Mouse (Mus musculus) myocyte (in vitro differentiated cells): ENCODE measurements around the gene Wwtr1. TPM values are rescaled to one million over a fixed set of nuclear protein-coding genes. Genes with fewer than 3 reads are reported as not detected.

Experiments used
- H3K27me3 ChIP-seq: one replicate; pipeline ENCODE4 v1.6.1; 2011; ENCODE audit not compliant: control insufficient read depth, insufficient read depth, insufficient read length
- H3K36me3 ChIP-seq: one replicate; pipeline ENCODE4 v1.6.1; 2011; ENCODE audit not compliant: control insufficient read depth, insufficient read depth
- H3K4me2 ChIP-seq: one replicate; pipeline ENCODE4 v1.6.1; 2011; ENCODE audit warnings: low read depth, control low read depth
- H3K4me3 ChIP-seq: one replicate; pipeline ENCODE4 v1.5.1; 2011; ENCODE audit warnings: mild to moderate bottlenecking, control low read depth, moderate library complexity
- H3K79me2 ChIP-seq: one replicate; pipeline ENCODE4 v1.6.1; 2011; ENCODE audit not compliant: control insufficient read depth, insufficient read depth
- H3ac ChIP-seq: one replicate; pipeline ENCODE4 v1.6.1; 2011; ENCODE audit not compliant: control insufficient read depth, insufficient read length
- CEBPB ChIP-seq: IDR thresholded peaks from 2 replicates; pipeline ENCODE4 v1.6.1; 2011; ENCODE audit warnings: mild to moderate bottlenecking, moderate library complexity; ENCODE audit not compliant: poor library complexity, insufficient read depth, severe bottlenecking
- E2F4 ChIP-seq: IDR thresholded peaks from one replicate; pipeline ENCODE4 v1.6.1; 2011; ENCODE audit warnings: mild to moderate bottlenecking, control low read depth, moderate library complexity; ENCODE audit not compliant: insufficient read depth
- MAX ChIP-seq: IDR thresholded peaks from one replicate; pipeline ENCODE4 v1.6.1; 2011; ENCODE audit warnings: low read depth, mild to moderate bottlenecking, control low read depth
- MYOD1 ChIP-seq, 3 experiments: IDR thresholded peaks; one replicate each; pipeline ENCODE4 v1.6.1; 2011; ENCODE audit warnings: control low read depth in 2 of 3, low read depth in 2 of 3, mild to moderate bottlenecking in 2 of 3, moderate library complexity in 1 of 3; ENCODE audit not compliant: insufficient read length in 2 of 3, control insufficient read depth in 1 of 3
- MYOG ChIP-seq, 3 experiments: IDR thresholded peaks; one replicate each; pipeline ENCODE4 v1.6.1; 2011; ENCODE audit warnings: control low read depth in 2 of 3, low read depth in 2 of 3, mild to moderate bottlenecking in 2 of 3; ENCODE audit not compliant: insufficient read length in 2 of 3, control insufficient read depth in 1 of 3, insufficient read depth in 1 of 3
- POLR2A ChIP-seq: IDR thresholded peaks from one replicate; pipeline ENCODE4 v1.6.1; 2011; ENCODE audit warnings: low read depth, mild to moderate bottlenecking, control low read depth, moderate library complexity; ENCODE audit not compliant: insufficient read length
- POLR2AphosphoS2 ChIP-seq: IDR thresholded peaks from one replicate; pipeline ENCODE4 v1.6.1; 2011; ENCODE audit warnings: low read depth, control low read depth; ENCODE audit not compliant: insufficient read length
- REST ChIP-seq: IDR thresholded peaks from one replicate; pipeline ENCODE4 v1.6.1; 2011; ENCODE audit warnings: mild to moderate bottlenecking, control low read depth, moderate library complexity; ENCODE audit not compliant: insufficient read depth, insufficient read length
- SRF ChIP-seq: IDR thresholded peaks from one replicate; pipeline ENCODE4 v1.6.1; 2011; ENCODE audit warnings: low read depth; ENCODE audit not compliant: control insufficient read depth, insufficient read length
- TCF12 ChIP-seq: IDR thresholded peaks from one replicate; pipeline ENCODE4 v1.6.1; 2011; ENCODE audit warnings: mild to moderate bottlenecking, control low read depth; ENCODE audit not compliant: poor library complexity, insufficient read depth, severe bottlenecking
- TCF3 ChIP-seq: IDR thresholded peaks from one replicate; pipeline ENCODE4 v1.6.1; 2011; ENCODE audit warnings: low read depth, control low read depth; ENCODE audit not compliant: insufficient read length
- USF1 ChIP-seq: IDR thresholded peaks from one replicate; pipeline ENCODE4 v1.6.1; 2011; ENCODE audit warnings: low read depth, mild to moderate bottlenecking, control low read depth, moderate library complexity
- polyA plus RNA-seq: library from polyadenylated mRNA; unstranded; fragments of >200 nt; fragmentation: generic; extraction: Trizol; gene quantifications from one replicate; pipeline ENCODE4 v1.2.1, GENCODE M21; 2012; ENCODE audit warnings: missing spikeins

Gene Wwtr1
- polyA plus RNA-seq, 1 experiment = 63.1 TPM

DNA sequence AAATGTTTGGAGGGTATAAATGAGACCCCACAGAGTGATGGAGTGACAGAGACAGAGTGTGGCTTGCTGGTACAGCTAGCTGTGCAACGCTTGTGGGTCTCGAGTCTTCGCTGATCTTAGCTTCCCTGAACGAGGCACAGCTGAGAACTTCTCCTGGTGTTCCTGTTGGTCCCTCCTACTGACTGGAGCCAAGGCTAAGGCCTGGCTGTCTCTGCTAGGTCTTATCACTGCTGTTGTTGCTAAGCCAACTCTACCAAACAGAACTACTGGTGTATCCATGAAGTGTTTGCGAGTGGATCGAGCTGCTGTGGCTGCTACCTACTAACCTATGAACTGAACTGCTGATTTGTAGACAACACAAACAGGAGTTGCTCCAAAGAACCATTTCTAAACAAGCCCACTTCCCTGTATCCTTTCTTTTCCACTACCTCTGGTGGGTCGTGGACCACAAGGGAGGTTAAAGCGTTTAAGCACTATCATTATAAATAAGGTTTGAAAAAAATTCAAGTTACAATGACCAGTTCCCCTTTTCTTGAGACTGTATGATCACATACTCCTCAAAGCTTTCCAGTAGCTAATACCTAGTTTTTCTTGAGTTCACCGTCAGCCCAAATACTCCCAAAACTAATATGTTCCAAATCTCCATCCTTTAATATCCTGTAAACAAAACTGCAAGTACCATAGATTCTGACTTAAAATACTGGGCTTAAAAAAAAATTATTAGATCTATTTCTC lies 42.6 kb downstream of the Wwtr1 start:
- Histone ChIP-seq H3K4me3 (no peak overlapping the region), H3K27me3 (no peaks in the 10 kb centered on the region), H3K36me3 (peaks cover 4% of the 10 kb centered on the region), H3K4me2 (no peak overlapping the region), H3K79me2 (peaks cover 93% of the 10 kb centered on the region), H3ac (no peak overlapping the region)
- TF ChIP-seq POLR2AphosphoS2 (no peak), REST (no peak), USF1 (no peak), SRF (no peak), TCF12 (no peak), CEBPB (no peak), POLR2A (no peak), MYOG (IDR thresholded peaks at IDR 0.05; ENCODE audit: control insufficient read depth in 1 of 3, insufficient read depth in 1 of 3, insufficient read length in 2 of 3, low read depth in 2 of 3) (no peak), E2F4 (no peak), MYOD1 (IDR thresholded peaks at IDR 0.05; ENCODE audit: control insufficient read depth in 1 of 3, insufficient read length in 2 of 3, low read depth in 2 of 3) (no peak), TCF3 (no peak), MAX (no peak)

DNA sequence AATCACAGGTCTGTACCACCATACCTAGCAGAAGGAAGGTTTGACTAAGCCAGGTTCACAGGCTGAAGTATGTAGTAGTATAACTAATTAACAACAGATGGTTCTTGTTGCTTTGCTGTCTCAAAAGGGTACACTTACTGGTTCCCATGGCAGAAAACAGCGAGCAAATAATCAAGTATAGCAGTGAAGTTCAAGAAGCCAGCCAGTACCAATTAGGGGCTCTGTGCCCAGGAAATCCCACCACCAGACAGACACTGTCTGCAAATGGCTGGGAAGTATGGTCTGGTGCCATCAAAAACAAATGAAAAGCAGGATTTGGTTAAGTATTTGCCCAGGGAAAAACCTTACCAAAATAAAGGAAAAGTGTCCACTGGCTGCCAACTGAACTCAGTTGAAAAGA lies 44.9 kb downstream of the Wwtr1 start:
- no peak overlapping the region for H3ac ChIP-seq
- peaks cover 4% of the 10 kb centered on the region for H3K36me3 ChIP-seq
- H3K4me2 ChIP-seq = no peak overlapping the region
- TF ChIP-seq POLR2AphosphoS2 (no peak), TCF3 (no peak), MYOD1 (IDR thresholded peaks at IDR 0.05; ENCODE audit: control insufficient read depth in 1 of 3, insufficient read length in 2 of 3, low read depth in 2 of 3) (no peak), SRF (no peak), TCF12 (no peak)
- H3K27me3 ChIP-seq = no peaks in the 10 kb centered on the region
- peaks cover 89% of the 10 kb centered on the region for H3K79me2 ChIP-seq
- H3K4me3 ChIP-seq = no peak overlapping the region

DNA sequence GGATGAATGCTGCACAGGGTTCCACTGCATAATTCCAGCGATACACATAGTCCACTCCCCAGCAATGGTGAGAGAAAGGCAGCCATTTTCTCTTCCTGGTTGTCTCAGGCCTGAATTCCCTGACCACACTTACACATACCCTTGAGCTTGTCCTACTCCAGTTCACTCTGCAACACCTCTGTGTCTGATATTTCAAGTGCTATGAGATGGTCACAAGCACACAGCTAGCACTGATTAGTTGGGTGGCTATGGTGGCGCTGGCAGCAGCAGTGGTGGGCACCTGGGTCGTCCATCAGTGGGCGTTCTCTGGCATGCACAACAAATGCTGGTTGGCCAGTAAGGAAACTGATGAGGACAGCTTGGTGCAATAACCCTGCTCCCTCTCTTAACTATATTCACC lies 45.5 kb downstream of the Wwtr1 start:
- peaks cover 4% of the 10 kb centered on the region for H3K36me3 ChIP-seq
- H3K27me3 ChIP-seq = no peaks in the 10 kb centered on the region
- no peak overlapping the region for H3ac ChIP-seq
- no peak overlapping the region for H3K4me2 ChIP-seq
- no peak for TF ChIP-seq POLR2A
- TF ChIP-seq MAX = no peak
- no peak for TF ChIP-seq SRF
- TF ChIP-seq USF1 = no peak
- no peak for TF ChIP-seq MYOG (IDR thresholded peaks at IDR 0.05; ENCODE audit: control insufficient read depth in 1 of 3, insufficient read depth in 1 of 3, insufficient read length in 2 of 3, low read depth in 2 of 3)
- TF ChIP-seq E2F4 = no peak
- no peak for TF ChIP-seq CEBPB
- no peak for TF ChIP-seq MYOD1 (IDR thresholded peaks at IDR 0.05; ENCODE audit: control insufficient read depth in 1 of 3, insufficient read length in 2 of 3, low read depth in 2 of 3)
- no peak for TF ChIP-seq TCF3
- TF ChIP-seq REST = no peak
- no peak for TF ChIP-seq POLR2AphosphoS2
- no peak for TF ChIP-seq TCF12
- H3K79me2 ChIP-seq = peaks cover 91% of the 10 kb centered on the region
- no peak overlapping the region for H3K4me3 ChIP-seq

DNA sequence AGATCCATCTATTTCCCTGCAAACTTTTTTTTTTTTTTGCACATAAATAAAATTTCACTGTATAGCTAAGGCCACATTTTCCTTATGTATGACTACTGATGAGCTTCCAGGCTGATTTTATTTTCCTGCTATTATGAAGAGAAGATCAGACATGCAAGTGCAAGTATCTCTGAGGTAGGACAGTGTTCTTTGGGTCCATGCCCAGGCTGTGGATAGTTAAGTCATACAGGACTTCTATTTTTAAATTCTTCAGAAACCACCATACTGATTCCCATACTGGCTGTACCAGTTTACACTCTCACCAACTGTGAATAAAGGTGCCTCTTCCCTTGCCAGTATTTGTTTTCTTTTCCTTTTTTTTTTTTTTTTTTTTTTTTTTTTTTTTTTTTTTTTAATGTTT lies 48.6 kb downstream of the Wwtr1 start:
- Histone ChIP-seq H3K4me2 (peak overlapping the region; percentile 16), H3ac (no peak overlapping the region), H3K36me3 (peaks cover 15% of the 10 kb centered on the region), H3K4me3 (no peak overlapping the region), H3K79me2 (peaks cover 88% of the 10 kb centered on the region), H3K27me3 (no peaks in the 10 kb centered on the region)
- TF ChIP-seq MYOD1 (IDR thresholded peaks at IDR 0.05; ENCODE audit: control insufficient read depth in 1 of 3, insufficient read length in 2 of 3, low read depth in 2 of 3) (no peak), POLR2A (no peak), SRF (no peak), REST (no peak), MAX (no peak), MYOG (IDR thresholded peaks at IDR 0.05; ENCODE audit: control insufficient read depth in 1 of 3, insufficient read depth in 1 of 3, insufficient read length in 2 of 3, low read depth in 2 of 3) (no peak), E2F4 (no peak), TCF3 (no peak), CEBPB (no peak), POLR2AphosphoS2 (no peak)

DNA sequence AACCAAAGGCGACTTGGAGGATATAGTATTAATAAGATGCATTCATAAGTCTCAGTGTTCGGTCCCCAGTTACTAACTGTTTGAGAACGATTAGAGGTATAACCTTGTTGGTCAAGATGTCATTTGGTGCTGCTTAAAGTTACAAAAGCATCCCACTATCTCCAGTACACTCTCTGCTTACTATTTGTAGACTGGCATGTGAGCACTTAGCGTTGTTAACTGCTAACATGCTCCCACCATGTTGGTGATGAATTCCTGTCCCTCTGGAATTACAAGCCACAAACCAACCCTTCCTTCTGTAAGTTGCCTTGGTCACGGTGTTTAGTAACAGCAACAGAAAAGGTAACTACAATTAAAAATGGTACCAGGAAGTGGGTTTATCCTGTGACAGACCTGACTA lies 52.6 kb downstream of the Wwtr1 start:
- H3K4me3 ChIP-seq = no peak overlapping the region
- peaks cover 82% of the 10 kb centered on the region for H3K79me2 ChIP-seq
- no peak for TF ChIP-seq MYOG (IDR thresholded peaks at IDR 0.05; ENCODE audit: control insufficient read depth in 1 of 3, insufficient read depth in 1 of 3, insufficient read length in 2 of 3, low read depth in 2 of 3)
- TF ChIP-seq TCF12 = no peak
- no peak for TF ChIP-seq POLR2A
- no peak for TF ChIP-seq REST
- no peak for TF ChIP-seq CEBPB
- no peak for TF ChIP-seq MAX
- TF ChIP-seq SRF = no peak
- TF ChIP-seq MYOD1 (IDR thresholded peaks at IDR 0.05; ENCODE audit: control insufficient read depth in 1 of 3, insufficient read length in 2 of 3, low read depth in 2 of 3) = no peak
- TF ChIP-seq USF1 = no peak
- peaks cover 12% of the 10 kb centered on the region for H3K36me3 ChIP-seq
- no peak overlapping the region for H3ac ChIP-seq
- no peak overlapping the region for H3K4me2 ChIP-seq
- no peaks in the 10 kb centered on the region for H3K27me3 ChIP-seq
